In genomic region chr3:50323881-50324280, GRCm38 (mm10) we compare ENCODE assay signal across 15 mouse cellular contexts.
DNase-seq lines count a peak whose midpoint lies in the region; ATAC-seq lines count a peak whose summit lies in the region.
"Had no signal": no experiment of that assay in that cellular context is flagged by ENCODE, and none has a peak within 500 bp of the region (broad histone marks: within the 10 kb centered on the region; RNA-seq: fewer than 3 reads in every experiment).

No protein-coding gene starts in this region.

- H3K9ac ChIP-seq in embryonic facial prominence, embryonic 15.5 days = no peak overlapping the region
- H3K9ac ChIP-seq: forebrain, embryonic 13.5 days had no signal

- no peaks in the 10 kb centered on the region for H3K27me3 ChIP-seq in embryonic facial prominence, embryonic 15.5 days
- H3K27me3 ChIP-seq: forebrain, embryonic 13.5 days had no signal

- no peak overlapping the region for H3K4me2 ChIP-seq in embryonic facial prominence, embryonic 15.5 days (replicated peaks)
- H3K4me2 ChIP-seq: forebrain, embryonic 13.5 days had no signal

- no peak overlapping the region for H3K4me3 ChIP-seq in embryonic facial prominence, embryonic 15.5 days (replicated peaks)
- H3K4me3 ChIP-seq: erythroblast, embryonic 14.5 days; forebrain, embryonic 13.5 days had no signal

- WGBS in embryonic facial prominence, embryonic 15.5 days = 50% methylated on average over 7 of the region's 7 CpGs

- H3K4me1 ChIP-seq in embryonic facial prominence, embryonic 15.5 days = no peaks in the 10 kb centered on the region; the same call in 1 of the 2 replicates
- H3K4me1 ChIP-seq: forebrain, embryonic 13.5 days had no signal

- no peaks in the 10 kb centered on the region for H3K9me3 ChIP-seq in embryonic facial prominence, embryonic 15.5 days (replicated peaks)
- H3K9me3 ChIP-seq: forebrain, embryonic 13.5 days had no signal

- ATAC-seq in embryonic facial prominence, embryonic 15.5 days (ENCODE audit: insufficient number of reproducible peaks, low FRiP score, low TSS enrichment, low read depth) = no peak
- ATAC-seq: forebrain, embryonic 13.5 days; forebrain, embryonic 16.5 days had no signal

- no peaks in the 10 kb centered on the region for H3K36me3 ChIP-seq in embryonic facial prominence, embryonic 15.5 days

- DNase-seq in brain, adult 2 months (ENCODE audit: low read depth, low spot score) = peak; percentile 1
- DNase-seq in gonadal fat pad, adult 2 months (ENCODE audit: low read depth) = peak; percentile 90
- no peak for DNase-seq in adrenal gland, postnatal 36 days
- no peak for DNase-seq in right cerebral cortex, postnatal 4 days
- DNase-seq: adrenal gland, adult 8-10 months; adrenal gland, postnatal 14 days; cerebellum, adult 11-12 months; cerebellum, adult 2 months; cerebellum, adult 9-10 months; cerebellum, postnatal 10 days; cerebellum, postnatal 25 days had no signal

- peak overlapping the region; percentile 45; the same call in 1 of the 2 replicates for H3K27ac ChIP-seq in embryonic facial prominence, embryonic 15.5 days (replicated peaks)
- H3K27ac ChIP-seq: forebrain, embryonic 13.5 days had no signal

Comparison
In these comparisons a context has a peak if more than half of its experiments do, and no peak if none do; other contexts are left out.
1. DNase-seq: peak in brain, adult 2 months (single experiment) and gonadal fat pad, adult 2 months (single experiment); none in adrenal gland, postnatal 36 days (0 of 2) and right cerebral cortex, postnatal 4 days (single experiment).